Mouse (Mus musculus): ENCODE measurements around the gene Cdc42se2. TPM values are rescaled to one million over a fixed set of nuclear protein-coding genes. Genes with fewer than 3 reads are reported as not detected.

The Cdc42se2 gene
- total and polyA plus RNA-seq, 2 experiments from 2014 or later = 137 to 150 TPM

- peaks cover 4% of the 10 kb centered on the region for H3K4me1 ChIP-seq (ENCODE audit: insufficient read depth)
- ATAC-seq = no peak
- 11% methylated on average over 1 of the region's 1 CpGs for WGBS
These were observed 29.5 kb downstream of the Cdc42se2 start for GRCm38 (mm10) chr11:54757993-54758392.

DNA sequence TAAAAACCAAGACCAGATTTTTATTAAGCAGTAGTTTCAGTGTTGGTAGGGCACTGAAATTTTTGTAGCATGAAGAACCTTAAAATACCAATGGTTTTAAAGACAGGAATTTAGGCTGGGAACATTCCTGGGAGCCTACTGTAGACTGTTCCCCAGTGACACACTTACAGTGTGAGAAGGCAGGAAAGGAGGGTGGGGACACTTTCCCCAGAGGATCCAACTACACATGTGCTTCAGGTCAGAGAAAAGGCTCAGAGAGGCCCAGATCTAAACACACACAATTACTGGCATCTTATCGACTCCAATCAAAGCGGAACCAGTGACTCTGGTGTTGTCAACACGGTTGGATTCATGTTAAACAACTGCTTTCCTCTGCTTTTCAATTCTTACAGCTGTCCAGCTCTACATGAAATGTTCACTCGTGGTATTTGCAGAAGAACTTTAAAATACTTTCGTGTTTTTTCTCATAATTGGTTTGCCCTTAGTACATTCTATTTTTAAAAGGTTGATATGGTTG lies 32.3 kb downstream of the Cdc42se2 start:
- no peak for ATAC-seq
- DNase-seq = no peak
- WGBS = 23% methylated on average over 5 of the region's 5 CpGs
- no peak overlapping the region for H3K4me2 ChIP-seq (ENCODE audit: low read depth)
- no peaks in the 10 kb centered on the region for H3K27me3 ChIP-seq (ENCODE audit: insufficient read depth, low read length)
- no peak overlapping the region for H3K4me3 ChIP-seq (ENCODE audit: low read depth, low read length)
- no peak overlapping the region for H3K9ac ChIP-seq
- peaks cover 4% of the 10 kb centered on the region; the same call in 1 of the 2 replicates for H3K4me1 ChIP-seq (ENCODE audit: insufficient read depth)
- H3K9me3 ChIP-seq (ENCODE audit: low read length) = no peaks in the 10 kb centered on the region
- TF ChIP-seq CTCF (IDR thresholded peaks at IDR 0.05; ENCODE audit: low read depth) = no peak
- peak overlapping the region; percentile 89 for H3K27ac ChIP-seq (ENCODE audit: low read depth, low read length)
- no peaks in the 10 kb centered on the region for H3K36me3 ChIP-seq (ENCODE audit: insufficient read depth)

More at GRCm38 (mm10) chr11:54757993-54758392, 29.5 kb downstream of the Cdc42se2 start:
- no peak overlapping the region for H3K4me2 ChIP-seq (ENCODE audit: low read depth)
- H3K9me3 ChIP-seq (ENCODE audit: low read length) = no peaks in the 10 kb centered on the region
- H3K36me3 ChIP-seq (ENCODE audit: insufficient read depth) = no peaks in the 10 kb centered on the region
- H3K27me3 ChIP-seq (ENCODE audit: insufficient read depth, low read length) = no peaks in the 10 kb centered on the region
- DNase-seq = peak; percentile 25
- no peak overlapping the region for H3K4me3 ChIP-seq (ENCODE audit: low read depth, low read length)
- no peak overlapping the region for H3K27ac ChIP-seq (ENCODE audit: low read depth, low read length)
- no peak for TF ChIP-seq CTCF (IDR thresholded peaks at IDR 0.05; ENCODE audit: low read depth)
- H3K9ac ChIP-seq = no peak overlapping the region

DNA sequence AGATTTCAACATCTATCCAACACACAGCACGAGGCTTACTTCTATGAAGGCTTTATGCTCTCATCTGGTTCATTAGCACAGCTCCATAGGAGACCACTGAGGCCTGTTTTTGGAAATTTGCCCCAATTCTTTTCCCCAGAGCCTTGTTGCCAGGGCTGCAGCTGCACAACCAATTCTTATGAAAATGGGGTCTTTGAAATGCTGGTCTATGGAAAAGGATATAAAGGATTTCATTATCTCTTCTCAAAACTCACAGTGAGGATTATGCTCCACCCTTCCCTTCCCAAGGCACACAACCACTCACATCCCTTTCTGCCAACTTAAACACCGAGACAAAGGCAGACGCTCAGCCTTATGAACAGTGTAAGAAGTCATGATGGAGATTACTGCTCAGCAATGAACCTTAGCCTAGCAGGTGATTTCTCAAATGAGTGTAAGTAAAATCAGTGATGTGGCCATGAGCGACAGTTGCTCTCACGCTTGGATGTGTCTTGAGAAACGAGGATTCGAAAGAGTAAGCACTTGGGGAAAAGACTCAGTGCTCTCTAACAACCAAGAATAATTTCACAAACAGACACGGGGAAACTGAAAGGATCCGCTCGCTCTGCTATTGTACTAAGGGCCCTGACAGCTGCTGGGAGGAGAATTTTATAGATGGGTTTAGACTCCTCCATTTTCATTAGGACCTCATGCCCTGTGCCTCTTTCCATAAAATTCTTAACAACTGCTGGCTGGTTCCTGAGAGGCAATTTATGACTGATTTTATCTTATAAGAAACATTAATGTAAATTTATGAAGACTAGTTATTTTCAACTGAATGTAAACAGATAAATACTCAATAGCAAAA lies 33.0 kb downstream of the Cdc42se2 start:
- peaks cover 4% of the 10 kb centered on the region; the same call in 1 of the 2 replicates for H3K4me1 ChIP-seq (ENCODE audit: insufficient read depth)
- no peaks in the 10 kb centered on the region for H3K36me3 ChIP-seq (ENCODE audit: insufficient read depth)
- 5% methylated on average over 10 of the region's 10 CpGs for WGBS
- no peak overlapping the region for H3K4me3 ChIP-seq (ENCODE audit: low read depth, low read length)
- peak overlapping the region; percentile 24; the same call in 1 of the 2 replicates for H3K4me2 ChIP-seq (ENCODE audit: low read depth)
- no peaks in the 10 kb centered on the region for H3K27me3 ChIP-seq (ENCODE audit: insufficient read depth, low read length)
- no peak for TF ChIP-seq CTCF (IDR thresholded peaks at IDR 0.05; ENCODE audit: low read depth)
- peak overlapping the region; percentile 89 for H3K27ac ChIP-seq (ENCODE audit: low read depth, low read length)
- DNase-seq (peak; percentile 78), ATAC-seq (peak; percentile 90)
- no peaks in the 10 kb centered on the region for H3K9me3 ChIP-seq (ENCODE audit: low read length)
- H3K9ac ChIP-seq = peak overlapping the region; percentile 28; the same call in 1 of the 2 replicates

DNA sequence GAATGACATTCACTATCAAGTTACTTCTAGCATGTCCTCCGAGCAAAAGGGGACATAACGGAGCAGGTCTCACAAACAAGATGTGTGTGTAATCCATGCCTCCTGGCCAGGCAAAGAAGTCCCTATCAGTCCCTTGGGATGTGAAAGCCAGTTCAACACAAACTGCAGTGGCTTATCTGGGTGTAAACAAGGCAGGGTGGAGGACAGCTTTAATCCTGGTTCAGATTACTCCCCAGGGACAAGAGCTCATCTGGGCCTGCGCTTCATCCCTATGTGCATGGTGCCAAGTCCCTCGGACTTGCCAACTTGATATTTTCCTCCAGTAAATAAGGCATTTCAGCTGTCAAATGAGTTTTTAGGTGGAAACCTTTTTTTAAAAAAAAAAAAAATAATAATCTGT lies 36.0 kb downstream of the Cdc42se2 start:
- no peak overlapping the region for H3K9ac ChIP-seq
- H3K4me3 ChIP-seq (ENCODE audit: low read depth, low read length) = no peak overlapping the region
- no peak for TF ChIP-seq CTCF (IDR thresholded peaks at IDR 0.05; ENCODE audit: low read depth)
- H3K36me3 ChIP-seq (ENCODE audit: insufficient read depth) = no peaks in the 10 kb centered on the region
- peaks cover 4% of the 10 kb centered on the region; the same call in 1 of the 2 replicates for H3K4me1 ChIP-seq (ENCODE audit: insufficient read depth)
- WGBS = 59% methylated on average over 4 of the region's 4 CpGs
- DNase-seq = no peak
- H3K27ac ChIP-seq (ENCODE audit: low read depth, low read length) = no peak overlapping the region
- H3K27me3 ChIP-seq (ENCODE audit: insufficient read depth, low read length) = no peaks in the 10 kb centered on the region
- no peaks in the 10 kb centered on the region for H3K9me3 ChIP-seq (ENCODE audit: low read length)
- no peak overlapping the region for H3K4me2 ChIP-seq (ENCODE audit: low read depth)
- no peak for ATAC-seq

DNA sequence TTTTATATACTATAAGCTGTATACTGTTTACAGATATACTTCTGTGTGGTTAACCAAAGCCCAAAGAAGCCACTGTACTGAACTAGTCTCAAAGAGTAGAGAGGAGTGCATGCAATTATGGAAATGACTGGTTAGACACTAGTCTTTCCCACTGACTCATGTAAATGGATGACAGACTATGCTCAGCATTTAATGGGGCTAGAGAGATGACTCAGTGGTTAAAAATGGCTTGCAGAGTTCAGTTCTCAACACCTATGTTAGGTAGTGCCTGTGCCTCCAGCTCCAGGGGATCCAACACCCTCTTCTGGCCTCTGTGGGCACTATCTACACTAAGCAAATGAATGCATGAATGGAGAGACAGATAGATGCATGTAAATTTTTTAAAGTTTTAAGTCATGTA lies 38.6 kb downstream of the Cdc42se2 start:
- no peak for DNase-seq
- no peaks in the 10 kb centered on the region for H3K4me1 ChIP-seq (ENCODE audit: insufficient read depth)
- H3K27ac ChIP-seq (ENCODE audit: low read depth, low read length) = no peak overlapping the region
- H3K9me3 ChIP-seq (ENCODE audit: low read length) = no peaks in the 10 kb centered on the region
- no peak for ATAC-seq
- no peak overlapping the region for H3K4me2 ChIP-seq (ENCODE audit: low read depth)
- no peak overlapping the region for H3K4me3 ChIP-seq (ENCODE audit: low read depth, low read length)
- no peaks in the 10 kb centered on the region for H3K36me3 ChIP-seq (ENCODE audit: insufficient read depth)
- no peak for TF ChIP-seq CTCF (IDR thresholded peaks at IDR 0.05; ENCODE audit: low read depth)
- no peak overlapping the region for H3K9ac ChIP-seq
- no peaks in the 10 kb centered on the region for H3K27me3 ChIP-seq (ENCODE audit: insufficient read depth, low read length)

- Histone ChIP-seq H3K27ac (ENCODE audit: low read depth, low read length) (no peak overlapping the region), H3K9ac (no peak overlapping the region), H3K36me3 (ENCODE audit: insufficient read depth) (peaks cover 11% of the 10 kb centered on the region), H3K9me3 (ENCODE audit: low read length) (no peaks in the 10 kb centered on the region), H3K4me3 (ENCODE audit: low read depth, low read length) (no peak overlapping the region), H3K27me3 (ENCODE audit: insufficient read depth, low read length) (no peaks in the 10 kb centered on the region), H3K4me1 (ENCODE audit: insufficient read depth) (no peaks in the 10 kb centered on the region), H3K4me2 (ENCODE audit: low read depth) (no peak overlapping the region)
- 96% methylated on average over 1 of the region's 1 CpGs for WGBS
- DNase-seq = no peak
- no peak for TF ChIP-seq CTCF (IDR thresholded peaks at IDR 0.05; ENCODE audit: low read depth)
- ATAC-seq = no peak
These were observed 43.2 kb downstream of the Cdc42se2 start for GRCm38 (mm10) chr11:54744231-54744630.

DNA sequence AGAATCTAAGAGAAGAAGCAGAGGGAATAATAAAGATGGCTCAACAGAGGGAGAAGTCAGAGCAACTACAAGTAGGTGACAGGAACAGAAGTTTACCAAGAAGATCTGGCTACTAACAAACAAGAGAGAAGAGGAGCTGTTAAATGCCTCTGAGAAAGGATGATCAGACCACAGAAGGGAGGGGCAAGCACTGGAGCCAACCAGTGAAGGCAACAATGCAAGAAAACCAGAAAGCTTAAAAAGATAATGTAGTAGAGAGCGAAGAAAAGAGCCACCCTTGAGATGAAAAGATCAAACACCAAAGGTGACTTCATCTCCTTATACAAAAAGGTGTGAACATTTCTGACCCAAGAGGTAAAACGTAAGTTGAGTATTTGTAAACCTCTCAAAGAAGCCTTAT lies 46.1 kb downstream of the Cdc42se2 start:
- ATAC-seq (no peak), DNase-seq (no peak)
- WGBS = 96% methylated on average over 2 of the region's 2 CpGs
- H3K9me3 ChIP-seq (ENCODE audit: low read length) = no peaks in the 10 kb centered on the region
- H3K4me3 ChIP-seq (ENCODE audit: low read depth, low read length) = no peak overlapping the region
- no peak overlapping the region for H3K27ac ChIP-seq (ENCODE audit: low read depth, low read length)
- no peak for TF ChIP-seq CTCF (IDR thresholded peaks at IDR 0.05; ENCODE audit: low read depth)
- no peaks in the 10 kb centered on the region for H3K27me3 ChIP-seq (ENCODE audit: insufficient read depth, low read length)
- H3K36me3 ChIP-seq (ENCODE audit: insufficient read depth) = peaks cover 18% of the 10 kb centered on the region
- H3K4me1 ChIP-seq (ENCODE audit: insufficient read depth) = no peaks in the 10 kb centered on the region
- no peak overlapping the region for H3K9ac ChIP-seq
- H3K4me2 ChIP-seq (ENCODE audit: low read depth) = no peak overlapping the region

Measured in forebrain, postnatal 0 days (tissue).